Mouse (Mus musculus) left cerebral cortex, adult 2 months (tissue): ENCODE measurements around the gene Nr0b2. TPM values are rescaled to one million over a fixed set of nuclear protein-coding genes. Genes with fewer than 3 reads are reported as not detected.
"Not testable (repeated sequence)": the region's sequence is repeated elsewhere in the genome, so short reads cannot be mapped to it uniquely, and the experiment has no call there.

ENCODE experiments used
- DNase-seq, 2 experiments: peaks; one replicate each; pipeline ENCODE4 v3.0.0; 2021 to 2022; ENCODE audit warnings: low spot score in 2 of 2, mixed read lengths in 1 of 2; ENCODE audit errors: extremely low spot score in 1 of 2
- H3K27ac ChIP-seq: fragments of 200-600 bp; 2 replicates; pipeline ENCODE4 v1.8.1; 2022
- H3K4me3 ChIP-seq: fragments of 200-600 bp; 2 replicates; pipeline ENCODE4 v1.8.1; 2022
- CTCF ChIP-seq: fragments of 200-600 bp; IDR thresholded peaks from 2 replicates; pipeline ENCODE4 v1.8.1; 2022; ENCODE audit warnings: antibody characterized with exemption, mild to moderate bottlenecking, moderate library complexity
- intact Hi-C: fragments of 180-260 bp; cut with DNase I; formaldehyde crosslinking; loops from one replicate; pipeline ENCODE4 v1.15.1; 2025
- long read RNA-seq, 2 experiments: library from polyadenylated mRNA; stranded (forward); transcript quantifications; one replicate each; pipeline ENCODE4 v2.0.0; 2021; ENCODE audit warnings: borderline mapping rate in 2 of 2
- total RNA-seq, 2 experiments: library from RNA; stranded (reverse); gene quantifications; 2 replicates each; pipeline ENCODE4 v1.2.3; 2021

The Nr0b2 gene
- total RNA-seq = not detected
- long read RNA-seq, experiment 1 = 0 reads
- long read RNA-seq, experiment 2 = 0 reads

DNA sequence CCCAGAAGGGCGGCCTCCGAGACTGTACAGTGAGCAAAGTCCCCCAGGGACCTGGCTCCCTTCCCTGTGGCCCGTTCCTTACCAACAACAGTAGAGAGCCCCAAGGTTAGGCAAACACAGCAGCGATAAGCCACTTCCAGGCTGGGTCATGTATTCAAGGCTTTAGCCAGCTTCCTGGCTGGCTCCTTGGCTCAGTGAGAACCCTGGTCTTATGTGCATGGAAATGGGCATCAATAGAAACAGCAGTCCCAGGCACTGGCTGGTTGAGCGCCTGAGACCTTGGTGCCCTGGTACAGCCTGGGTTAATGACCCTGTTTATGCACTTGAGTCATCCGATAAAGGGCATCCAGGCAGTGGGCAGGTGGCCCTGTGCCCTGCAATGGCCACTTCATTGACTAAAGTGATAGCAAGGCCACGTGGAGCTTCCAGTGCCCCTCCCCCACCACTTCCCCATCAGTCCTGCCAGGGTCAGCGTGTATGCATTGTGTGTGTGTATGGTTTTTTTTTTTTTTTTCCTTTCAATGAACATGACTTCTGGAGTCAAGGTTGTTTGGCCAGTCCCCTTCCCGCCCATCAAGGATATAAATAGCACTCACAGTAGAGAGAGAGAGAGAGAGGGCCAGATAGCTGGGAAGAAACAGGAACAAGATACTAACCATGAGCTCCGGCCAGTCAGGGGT, at the start of gene Nr0b2:
Gene Nr0b2, plus strand, starts transcription at position 609 of the 680 bp plus-strand sequence.
- H3K27ac ChIP-seq = no peak within 1 kb of the TSS
- no peak within 1 kb of the TSS for H3K4me3 ChIP-seq
- no peak for DNase-seq
- no peak for TF ChIP-seq CTCF
- intact Hi-C loops = no loop called here

DNA sequence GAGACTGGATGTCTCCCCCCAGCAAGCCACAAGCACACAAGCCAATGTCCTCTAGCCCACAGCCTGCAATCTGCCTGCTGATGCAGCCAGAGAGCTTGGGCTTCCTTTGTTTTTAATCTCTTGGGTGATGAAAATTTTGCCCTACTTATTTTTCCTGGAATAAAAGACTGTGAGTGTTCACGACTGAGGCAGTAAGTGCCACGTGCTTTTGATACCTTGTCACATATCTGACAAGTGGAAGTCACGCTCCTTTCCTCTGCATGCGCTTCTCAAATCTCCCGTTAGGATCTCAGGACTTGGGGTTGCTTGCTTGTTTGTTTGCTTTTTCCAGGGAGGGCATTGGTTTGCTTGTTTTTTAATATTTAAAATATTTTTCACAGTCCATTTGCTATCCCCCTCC, 48.9 kb upstream of the Nr0b2 start:
- Histone ChIP-seq H3K4me3 (no peak overlapping the region), H3K27ac (no peak overlapping the region)
- TF ChIP-seq CTCF = no peak
- intact Hi-C loops = no loop called here
- no peak for DNase-seq

DNA sequence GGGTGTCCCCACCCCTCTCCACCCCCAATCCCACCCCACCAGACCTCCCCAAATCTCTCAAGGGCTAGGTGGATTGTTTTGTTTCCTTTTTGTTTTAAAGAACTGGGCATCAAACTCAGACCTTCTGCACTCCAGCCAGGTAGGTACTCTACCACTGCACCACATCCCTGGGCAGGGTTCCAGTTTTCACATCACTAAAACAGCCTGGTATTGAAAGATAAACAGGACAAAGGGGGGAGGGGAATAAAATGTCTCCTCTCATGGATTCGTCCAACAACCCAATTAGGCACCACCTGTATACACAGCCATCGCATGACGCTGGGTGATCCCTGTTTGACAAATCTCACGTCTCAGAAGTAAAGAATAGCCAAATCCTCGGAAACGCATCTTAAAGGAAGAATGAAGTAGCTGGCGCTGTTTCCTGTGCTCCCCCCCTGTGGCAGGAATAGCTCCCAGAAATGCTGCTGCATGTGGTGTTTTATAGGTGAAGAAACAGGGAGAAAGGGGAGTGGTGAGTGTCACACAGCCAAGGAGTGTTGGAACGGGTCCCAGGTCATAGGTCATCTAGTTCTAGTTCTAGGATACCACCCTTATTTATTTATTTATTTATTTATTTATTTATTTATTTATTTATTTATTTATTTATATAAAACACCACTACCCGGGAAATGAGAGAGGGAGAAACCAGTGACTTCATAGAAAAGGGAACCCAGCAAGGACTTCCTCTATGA, 48.3 kb upstream of the Nr0b2 start:
- no peak overlapping the region for H3K4me3 ChIP-seq
- intact Hi-C loops = no loop called here
- H3K27ac ChIP-seq = no peak overlapping the region
- TF ChIP-seq CTCF = no peak; the same call in 1 of the 2 replicates
- DNase-seq = no peak

DNA sequence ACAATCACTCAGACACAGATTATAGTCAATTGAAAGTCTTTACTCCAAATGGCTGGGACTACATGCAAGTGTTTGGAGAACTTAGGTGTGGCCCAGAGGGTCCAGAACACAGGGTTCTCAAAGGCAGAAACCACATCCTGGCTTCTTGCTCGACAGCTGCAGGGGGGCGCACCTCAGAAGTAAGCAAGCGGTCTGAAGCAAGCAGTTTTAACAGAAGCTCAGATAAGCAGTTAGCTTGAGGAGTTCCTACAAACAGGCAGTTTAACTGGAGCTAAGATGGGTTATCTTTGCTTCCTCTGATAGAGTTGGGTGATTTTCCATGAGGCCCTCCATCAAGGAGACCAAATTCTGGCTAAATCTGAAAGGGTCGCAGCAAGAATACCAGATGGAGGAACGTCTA, 46.6 kb upstream of the Nr0b2 start:
- H3K27ac ChIP-seq = no peak overlapping the region
- TF ChIP-seq CTCF = no peak
- no peak overlapping the region for H3K4me3 ChIP-seq
- intact Hi-C loops = no loop called here
- no peak for DNase-seq

DNA sequence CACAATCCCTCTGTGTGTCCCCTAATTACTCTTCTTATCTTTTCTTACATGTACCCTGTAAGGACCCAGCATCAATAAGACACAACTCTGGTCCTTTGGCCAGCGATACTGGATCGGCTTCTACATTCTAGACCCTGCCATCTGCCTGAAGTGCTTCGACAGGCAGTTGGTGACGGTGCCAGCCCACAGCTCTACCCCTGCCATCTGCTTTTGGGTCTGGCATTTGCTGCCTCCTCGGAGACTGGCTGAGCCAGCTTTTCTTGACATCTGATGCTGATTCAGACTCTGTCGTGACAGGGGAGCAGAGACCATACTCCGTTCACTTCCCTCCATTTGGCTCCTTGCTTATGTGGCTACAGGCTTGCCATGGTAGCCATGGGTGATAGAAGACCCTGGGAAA, 44.2 kb upstream of the Nr0b2 start:
- TF ChIP-seq CTCF = no peak
- H3K27ac ChIP-seq = no peak overlapping the region
- intact Hi-C loops = no loop called here

DNA sequence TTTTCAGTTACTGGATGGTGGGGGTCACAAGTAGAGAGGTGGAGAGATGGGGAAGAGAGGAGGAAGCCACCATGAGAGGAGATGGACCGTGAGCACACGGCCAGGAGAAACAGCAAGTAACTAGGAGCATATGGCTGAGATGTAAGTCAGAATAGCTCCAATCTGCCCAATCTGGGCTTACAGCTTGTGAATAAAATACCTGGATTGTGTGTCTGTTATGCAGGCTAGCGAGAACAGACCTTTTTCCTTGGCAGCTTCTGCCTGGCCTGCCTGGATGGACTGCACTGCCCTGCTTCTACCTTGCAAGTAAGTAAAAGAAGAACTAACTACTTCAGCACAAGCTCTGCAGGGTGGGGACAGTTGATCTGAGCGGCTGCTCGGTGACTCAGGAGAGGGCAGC, 42.1 kb upstream of the Nr0b2 start:
- no peak for TF ChIP-seq CTCF
- Histone ChIP-seq H3K27ac (no peak overlapping the region), H3K4me3 (no peak overlapping the region)
- intact Hi-C loops = no loop called here
- no peak for DNase-seq

More for the DNA sequence above, 44.2 kb upstream of the Nr0b2 start:
- no peak overlapping the region for H3K4me3 ChIP-seq
- peak in 1 of 2 experiments; percentile 38 for DNase-seq

DNA sequence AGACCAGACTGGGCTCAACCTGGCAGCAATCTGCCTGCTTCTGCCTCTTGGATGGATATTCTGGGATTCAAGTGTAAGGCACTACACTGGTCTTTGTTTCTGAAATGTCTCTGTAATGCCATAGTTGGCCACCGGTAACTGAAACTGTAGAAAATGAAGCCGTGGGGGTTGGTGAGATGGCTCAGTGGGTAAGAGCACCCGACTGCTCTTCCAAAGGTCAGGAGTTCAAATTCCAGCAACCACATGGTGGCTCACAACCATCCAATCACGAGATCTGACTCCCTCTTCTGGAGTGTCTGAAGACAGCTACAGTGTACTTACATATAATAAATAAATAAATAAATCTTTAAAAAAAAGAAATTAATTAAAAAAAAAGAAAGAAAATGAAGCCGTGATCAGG, 40.7 kb upstream of the Nr0b2 start:
- intact Hi-C loops, DNase-seq, H3K4me3 ChIP-seq, H3K27ac ChIP-seq: not testable (repeated sequence)

DNA sequence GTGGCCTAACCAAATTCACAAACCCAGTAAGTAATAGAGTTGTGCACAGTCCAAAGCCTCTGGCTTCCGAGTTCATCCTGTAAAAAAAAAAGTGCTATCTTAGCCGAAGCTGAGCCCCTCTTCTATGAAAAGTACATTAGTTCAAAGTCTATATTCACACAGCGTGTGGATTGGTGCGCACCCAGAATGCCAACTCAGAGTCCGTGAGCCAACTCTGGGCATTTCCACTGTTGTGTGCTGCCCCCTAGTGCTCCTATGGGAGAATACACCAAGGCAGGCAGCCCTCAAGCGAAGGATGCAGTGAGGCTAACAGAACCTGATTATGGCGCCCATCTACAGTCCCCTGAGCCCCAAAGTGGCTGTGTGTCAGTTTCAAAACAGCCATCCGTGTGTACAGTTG, 40.2 kb upstream of the Nr0b2 start:
- no peak overlapping the region for H3K4me3 ChIP-seq
- H3K27ac ChIP-seq = no peak overlapping the region
- intact Hi-C loops = loop anchor here (1.0 kb wide), 1 partner anchor 89 kb away; no protein-coding TSS in a partner anchor
- peak; percentile 66 to 83 for DNase-seq
- TF ChIP-seq CTCF = peak; percentile 90

DNA sequence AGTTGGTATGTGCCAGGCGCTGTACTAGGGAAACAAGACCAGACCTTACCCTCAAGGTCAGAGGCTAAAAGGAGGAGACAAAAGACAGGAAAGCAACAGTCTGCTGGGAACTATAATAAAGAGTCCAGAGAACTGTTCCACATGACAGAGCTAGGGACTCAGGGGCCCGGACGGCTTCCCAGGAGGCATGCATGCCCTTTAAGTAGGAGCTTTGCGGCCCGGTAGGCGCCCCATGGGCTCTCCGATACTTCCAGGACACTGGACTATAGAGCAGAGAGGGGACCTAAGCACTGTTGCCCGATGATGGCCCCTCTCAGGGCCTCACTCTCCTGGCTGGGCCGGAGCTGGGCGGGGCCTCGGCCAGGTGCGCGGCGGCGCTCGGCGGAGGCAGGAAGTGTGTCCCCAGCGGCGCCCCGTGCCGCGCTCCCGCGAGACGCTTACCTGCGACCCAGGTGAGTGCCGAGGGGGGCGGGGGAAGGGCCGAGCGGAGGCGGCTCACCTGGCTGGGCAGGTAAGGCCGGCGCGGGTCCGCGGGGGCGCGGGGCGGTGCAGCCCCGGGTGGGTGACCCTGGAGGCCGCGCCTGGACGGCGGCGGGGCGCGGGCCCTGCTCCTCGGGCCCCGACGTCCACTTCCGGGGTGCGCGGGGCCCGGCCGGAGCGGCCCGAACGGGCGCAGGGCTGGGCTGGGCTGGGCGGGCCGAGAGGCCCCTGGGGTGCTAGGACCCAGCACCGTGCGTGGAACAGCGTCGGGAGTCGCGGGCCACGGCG, 34.4 kb upstream of the Nr0b2 start, which contains the start of gene Kdf1:
Gene Kdf1, plus strand, starts transcription at position 363 of the 768 bp plus-strand sequence.
- H3K27ac ChIP-seq = no peak within 1 kb of the TSS
- no peak within 1 kb of the TSS for H3K4me3 ChIP-seq
- intact Hi-C loops = no loop called here
- no peak for TF ChIP-seq CTCF
- DNase-seq = no peak

DNA sequence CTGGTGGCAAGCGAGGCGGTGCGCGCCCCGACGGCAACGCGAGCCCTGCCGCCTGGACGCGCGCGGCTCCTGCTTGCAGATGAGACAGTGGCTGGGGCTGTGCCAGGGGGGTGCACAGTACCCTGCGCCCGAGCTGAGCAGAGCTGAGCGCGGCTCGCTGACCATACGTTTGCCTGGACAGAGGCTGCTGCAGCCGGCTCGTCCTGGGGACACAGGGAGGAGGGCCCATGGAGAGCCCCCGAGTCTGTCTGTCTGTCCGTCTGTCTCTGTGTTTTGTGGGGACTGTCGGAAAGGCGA, 33.9 kb upstream of the Nr0b2 start:
- TF ChIP-seq CTCF = no peak
- no peak for DNase-seq
- H3K4me3 ChIP-seq = no peak overlapping the region
- no peak overlapping the region for H3K27ac ChIP-seq
- intact Hi-C loops = no loop called here

DNA sequence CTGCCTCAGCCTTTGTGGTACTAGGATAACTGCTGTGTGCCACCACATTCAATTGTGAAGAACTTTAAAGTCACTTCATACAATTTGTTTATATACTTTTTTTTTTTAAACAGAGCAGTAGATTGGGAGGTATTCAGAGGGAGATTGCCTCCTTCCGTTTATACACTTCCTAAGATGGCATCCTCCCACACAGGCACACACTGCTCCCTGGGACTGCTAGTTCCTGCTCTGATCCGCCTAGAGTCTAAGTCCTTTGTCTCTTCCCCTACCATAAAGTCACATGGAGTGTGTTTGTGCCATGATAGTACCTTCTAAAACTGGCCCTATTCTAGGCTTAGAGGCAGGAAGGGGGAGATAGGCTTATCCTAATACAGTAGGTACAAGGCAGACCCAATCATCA, 31.7 kb upstream of the Nr0b2 start:
- intact Hi-C loops = no loop called here
- no peak for DNase-seq
- Histone ChIP-seq H3K27ac (no peak overlapping the region), H3K4me3 (no peak overlapping the region)
- no peak for TF ChIP-seq CTCF

DNA sequence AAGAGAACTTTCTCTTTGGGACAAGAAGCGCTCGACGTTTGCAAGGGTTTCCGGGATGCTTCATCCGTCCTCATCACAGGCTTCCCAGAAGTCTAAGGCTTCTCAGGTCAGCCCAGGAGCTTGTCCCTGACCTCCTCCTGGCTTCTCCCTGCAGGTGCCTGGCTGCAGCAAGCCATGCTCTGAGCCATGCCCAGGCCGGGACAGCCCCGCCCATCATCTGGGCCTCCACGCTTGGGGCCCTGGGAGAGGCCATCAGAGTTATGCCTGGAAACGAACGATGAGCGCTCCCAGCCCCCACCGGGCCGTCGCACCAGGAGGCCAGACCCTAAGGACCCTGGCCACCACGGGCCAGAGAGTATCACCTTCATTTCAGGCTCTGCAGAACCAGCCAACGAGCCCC, 25.4 kb upstream of the Nr0b2 start:
- intact Hi-C loops = no loop called here

More for the DNA sequence above, 25.4 kb upstream of the Nr0b2 start:
- no peak overlapping the region for H3K4me3 ChIP-seq
- H3K27ac ChIP-seq = no peak overlapping the region
- DNase-seq = no peak
- TF ChIP-seq CTCF = no peak
